Mouse (Mus musculus): ENCODE measurements around the gene Dio3. TPM values are rescaled to one million over a fixed set of nuclear protein-coding genes. Genes with fewer than 3 reads are reported as not detected.

Gene Dio3
- polyA plus RNA-seq, 1 experiment = not detected

DNA sequence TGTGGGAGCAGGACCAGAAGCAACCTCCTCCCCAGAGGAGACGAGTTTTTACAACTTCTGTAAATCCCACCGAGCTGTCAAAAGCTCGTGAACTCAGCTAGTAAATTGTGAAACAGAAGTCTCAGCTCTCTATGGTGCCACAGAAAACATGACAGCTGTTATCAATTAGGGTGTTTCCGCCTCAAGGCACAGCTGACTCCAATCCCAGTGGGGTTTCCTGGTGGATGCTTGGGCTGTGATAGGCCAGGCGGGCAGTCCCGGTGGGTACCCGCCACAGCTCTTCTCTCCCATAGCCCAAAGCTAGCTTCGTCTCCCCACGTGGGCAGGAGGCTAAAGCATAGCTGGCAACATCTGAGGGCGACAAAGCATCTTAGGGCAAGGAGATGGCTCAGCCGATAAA lies 19.8 kb downstream of the Dio3 start:
- no peaks in the 10 kb centered on the region for H3K4me1 ChIP-seq (ENCODE audit: control insufficient read depth, insufficient read depth, insufficient read length, low read length)
- H3K27me3 ChIP-seq (ENCODE audit: control insufficient read depth, insufficient read depth, low read length) = no peaks in the 10 kb centered on the region
- no peak overlapping the region for H3K4me3 ChIP-seq (ENCODE audit: low read depth, low read length)
- no peaks in the 10 kb centered on the region for H3K36me3 ChIP-seq (ENCODE audit: control insufficient read depth, insufficient read depth, low read length)
- TF ChIP-seq CTCF (IDR thresholded peaks at IDR 0.05; ENCODE audit: extremely low read depth, insufficient read length, insufficient replicate concordance, low read depth, low read length) = no peak
- no peak for TF ChIP-seq POLR2A (IDR thresholded peaks at IDR 0.05; ENCODE audit: low read depth, low read length)
- H3K27ac ChIP-seq (ENCODE audit: insufficient read depth, low read depth, low read length) = no peak overlapping the region
- WGBS = 63% methylated on average over 11 of the region's 11 CpGs

DNA sequence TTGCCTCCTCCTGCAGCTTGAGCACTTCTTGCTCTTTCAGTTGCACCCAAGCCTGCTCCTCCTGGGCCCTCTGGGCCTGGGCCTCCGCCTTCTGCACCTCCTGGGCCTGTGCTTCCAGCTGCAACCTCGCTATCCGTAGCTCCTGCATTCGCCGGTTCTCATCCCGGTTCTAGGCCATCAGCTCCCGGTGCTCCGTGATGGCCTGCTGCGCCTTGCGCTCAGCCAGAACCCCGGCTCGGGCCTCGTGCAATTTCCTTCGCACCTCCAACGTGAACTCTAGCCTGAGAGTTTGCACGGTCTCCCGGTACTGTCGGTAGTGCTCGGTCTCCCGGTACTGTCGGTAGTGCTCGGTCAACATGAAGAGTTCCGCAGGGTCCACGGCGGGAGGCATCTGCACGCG lies 40.8 kb downstream of the Dio3 start:
- Histone ChIP-seq H3K36me3 (ENCODE audit: control insufficient read depth, insufficient read depth, low read length) (no peaks in the 10 kb centered on the region), H3K27me3 (ENCODE audit: control insufficient read depth, insufficient read depth, low read length) (no peaks in the 10 kb centered on the region), H3K27ac (ENCODE audit: insufficient read depth, low read depth, low read length) (no peak overlapping the region), H3K4me3 (ENCODE audit: low read depth, low read length) (no peak overlapping the region), H3K4me1 (ENCODE audit: control insufficient read depth, insufficient read depth, insufficient read length, low read length) (no peaks in the 10 kb centered on the region)
- TF ChIP-seq CTCF (IDR thresholded peaks at IDR 0.05; ENCODE audit: extremely low read depth, insufficient read length, insufficient replicate concordance, low read depth, low read length) = no peak
- no peak for TF ChIP-seq POLR2A (IDR thresholded peaks at IDR 0.05; ENCODE audit: low read depth, low read length)
- 88% methylated on average over 27 of the region's 27 CpGs for WGBS

Other genes with a start within 250 kb of the Dio3 start
- gene Ppp2r5c, start 168.1 kb downstream of the Dio3 start, polyA plus RNA-seq (2012; rRNA removed) = 12.3 and 19.3 TPM in 2 replicates

Measured in small intestine, adult 2 months (tissue).